Mouse (Mus musculus) spleen, adult 2 months (tissue): ENCODE measurements at regions not wholly inside any gene's neighbourhood (a gene's known extent, or its start where the extent isn't known, plus 50 kb on each side); places are given as distances from the start of the nearest gene placed in this dataset.

Experiments
- CTCF ChIP-seq: fragments of 200-500 bp; IDR thresholded peaks from 2 replicates; pipeline ENCODE4 v1.5.1; 2011; ENCODE audit warnings: mild to moderate bottlenecking, inconsistent platforms; ENCODE audit not compliant: insufficient read depth, insufficient read length, insufficient replicate concordance; ENCODE audit errors: extremely low read depth
- POLR2A ChIP-seq: fragments of 200-500 bp; IDR thresholded peaks from 2 replicates; pipeline ENCODE4 v1.6.1; 2011; ENCODE audit warnings: low read depth, low read length, inconsistent platforms

- TF ChIP-seq CTCF = no peak
- no peak for TF ChIP-seq POLR2A
These were observed 194.2 kb downstream of the Mreg start for GRCm38 (mm10) chr1:72017814-72018478.
